Mouse (Mus musculus) frontal cortex, postnatal 36 days (tissue): ENCODE data around the gene Kcnk3.

ENCODE experiments used
- DNase-seq, 2 experiments: peaks; one replicate each; pipeline ENCODE4 v3.0.0; 2022; ENCODE audit warnings: low spot score in 2 of 2

The Kcnk3 gene

GRCm38 (mm10) chr5:30638041-30638440 lies 50.1 kb downstream of the Kcnk3 start:
- peak; percentile 81 to 85 for DNase-seq

GRCm38 (mm10) chr5:30643477-30644179 lies 55.7 kb downstream of the Kcnk3 start:
- peak; percentile 51 to 57 for DNase-seq

GRCm38 (mm10) chr5:30646036-30646435 lies 58.1 kb downstream of the Kcnk3 start:
- DNase-seq = no peak

- DNase-seq = no peak
Observed at GRCm38 (mm10) chr5:30647396-30647795, 59.4 kb downstream of the Kcnk3 start.

- peak; percentile 92 to 93 for DNase-seq
Observed at GRCm38 (mm10) chr5:30647815-30648560, 60.0 kb downstream of the Kcnk3 start, which contains the start of gene Slc35f6. Gene Slc35f6 (plus strand): TSS chr5:30647933.

GRCm38 (mm10) chr5:30649558-30649957 lies 61.6 kb downstream of the Kcnk3 start:
- no peak for DNase-seq

GRCm38 (mm10) chr5:30650756-30651155 lies 62.8 kb downstream of the Kcnk3 start:
- DNase-seq = no peak

- DNase-seq = no peak
Observed at GRCm38 (mm10) chr5:30651554-30651953, 63.6 kb downstream of the Kcnk3 start.

GRCm38 (mm10) chr5:30653246-30653645 lies 65.3 kb downstream of the Kcnk3 start:
- no peak for DNase-seq

GRCm38 (mm10) chr5:30655042-30655441 lies 67.1 kb downstream of the Kcnk3 start:
- no peak for DNase-seq

- DNase-seq = no peak
Observed at GRCm38 (mm10) chr5:30655526-30656195, 67.7 kb downstream of the Kcnk3 start.

- no peak for DNase-seq
Observed at GRCm38 (mm10) chr5:30659042-30659441, 71.1 kb downstream of the Kcnk3 start.

- no peak for DNase-seq
Observed at GRCm38 (mm10) chr5:30660278-30660677, 72.3 kb downstream of the Kcnk3 start.

- no peak for DNase-seq
Observed at GRCm38 (mm10) chr5:30660813-30661212, 72.8 kb downstream of the Kcnk3 start.

GRCm38 (mm10) chr5:30665360-30665759 lies 77.4 kb downstream of the Kcnk3 start:
- no peak for DNase-seq

- DNase-seq = peak; percentile 52 to 68
Observed at GRCm38 (mm10) chr5:30665968-30666367, 78.0 kb downstream of the Kcnk3 start.

- peak; percentile 83 to 96 for DNase-seq
Observed at GRCm38 (mm10) chr5:30666391-30667195, 78.6 kb downstream of the Kcnk3 start, which contains the start of gene Cenpa. Gene Cenpa (plus strand): TSS chr5:30666777.

GRCm38 (mm10) chr5:30667215-30667614 lies 79.2 kb downstream of the Kcnk3 start:
- no peak for DNase-seq

- DNase-seq = no peak
Observed at GRCm38 (mm10) chr5:30667686-30668085, 79.7 kb downstream of the Kcnk3 start.

- DNase-seq = no peak
Observed at GRCm38 (mm10) chr5:30668637-30669495, 80.9 kb downstream of the Kcnk3 start.

GRCm38 (mm10) chr5:30669496-30669830 lies 81.5 kb downstream of the Kcnk3 start:
- DNase-seq = no peak
